In genomic region chr7:116713200-116713599, GRCm38 (mm10) we compare ENCODE assay signal across 14 mouse cellular contexts.
DNase-seq lines count a peak whose midpoint lies in the region; ATAC-seq lines count a peak whose summit lies in the region.
"Had no signal": no experiment of that assay in that cellular context is flagged by ENCODE, and none has a peak within 500 bp of the region (broad histone marks: within the 10 kb centered on the region; RNA-seq: fewer than 3 reads in every experiment).

No protein-coding gene starts in this region.

- no peak overlapping the region for H3K27ac ChIP-seq in hindbrain, embryonic 13.5 days
- no peak overlapping the region for H3K27ac ChIP-seq in hindbrain, embryonic 10.5 days
- H3K27ac ChIP-seq: kidney, postnatal 0 days had no signal

- no peak overlapping the region for H3K4me2 ChIP-seq in hindbrain, embryonic 13.5 days

- peak; percentile 46 for DNase-seq in adrenal gland, postnatal 14 days
- DNase-seq in adrenal gland, postnatal 4 days (ENCODE audit: low spot score in 2 of 2), result no peak
- DNase-seq in hindbrain, embryonic 10.5 days (ENCODE audit: low spot score), result no peak
- DNase-seq in retina, adult 2 months (ENCODE audit: low read depth, low spot score), result peak; percentile 65
- no peak for DNase-seq in retina, embryonic 14.5 days (ENCODE audit: low spot score)
- DNase-seq in layer of hippocampus, postnatal 36 days, result peak; percentile 9 to 10
- DNase-seq in thymus, postnatal 25 days, result no peak
- DNase-seq: gastrocnemius, postnatal 10 days; heart, postnatal 36 days; liver, postnatal 0 days had no signal

- 64% methylated on average over 8 of the region's 8 CpGs for WGBS in hindbrain, embryonic 13.5 days
- 90% methylated on average over 8 of the region's 8 CpGs for WGBS in hindbrain, embryonic 10.5 days

- no peaks in the 10 kb centered on the region for H3K36me3 ChIP-seq in hindbrain, embryonic 13.5 days
- no peaks in the 10 kb centered on the region for H3K36me3 ChIP-seq in hindbrain, embryonic 10.5 days
- H3K36me3 ChIP-seq: G1E had no signal

- no peak overlapping the region for H3K9ac ChIP-seq in hindbrain, embryonic 13.5 days
- H3K9ac ChIP-seq: liver, postnatal 0 days had no signal

- peaks cover 4% of the 10 kb centered on the region; the same call in 1 of the 2 replicates for H3K4me1 ChIP-seq in hindbrain, embryonic 13.5 days (replicated peaks)
- 0 out of 2 replicates have a peak, but pooled peaks cover 3% of the 10 kb centered on the region for H3K4me1 ChIP-seq in hindbrain, embryonic 10.5 days (replicated peaks)
- H3K4me1 ChIP-seq: megakaryocyte, embryonic 14.5 days had no signal

- H3K4me3 ChIP-seq in hindbrain, embryonic 13.5 days, result no peak overlapping the region
- H3K4me3 ChIP-seq in hindbrain, embryonic 10.5 days, result no peak overlapping the region
- H3K4me3 ChIP-seq: megakaryocyte, embryonic 14.5 days had no signal

- H3K9me3 ChIP-seq in hindbrain, embryonic 13.5 days, result no peaks in the 10 kb centered on the region
- H3K9me3 ChIP-seq in hindbrain, embryonic 10.5 days, result no peaks in the 10 kb centered on the region

- 0 out of 2 replicates have a peak, but pooled peaks have one; percentile 36 for ATAC-seq in hindbrain, embryonic 13.5 days (ENCODE audit: low FRiP score)
- ATAC-seq: liver, postnatal 0 days had no signal

- peaks cover 3% of the 10 kb centered on the region; the same call in 1 of the 2 replicates for H3K27me3 ChIP-seq in hindbrain, embryonic 13.5 days
- no peaks in the 10 kb centered on the region for H3K27me3 ChIP-seq in hindbrain, embryonic 10.5 days (ENCODE audit: insufficient read depth, poor library complexity, severe bottlenecking)
- H3K27me3 ChIP-seq: megakaryocyte, embryonic 14.5 days had no signal

Comparison
In these comparisons a context has a peak if more than half of its experiments do, and no peak if none do; other contexts are left out.
1. DNase-seq: peak in adrenal gland, postnatal 14 days (single experiment), retina, adult 2 months (single experiment) and layer of hippocampus, postnatal 36 days (2 of 2); none in adrenal gland, postnatal 4 days (0 of 2), hindbrain, embryonic 10.5 days (single experiment), retina, embryonic 14.5 days (single experiment) and thymus, postnatal 25 days (single experiment).